Mouse (Mus musculus) neural tube, embryonic 13.5 days (tissue): Measurements from ENCODE around the gene Fryl. TPM values are rescaled to one million over a fixed set of nuclear protein-coding genes. Genes with fewer than 3 reads are reported as not detected.
A peak's percentile ranks its signal among the peaks of the same experiment; 100 is the strongest.

ENCODE experiments used
- ATAC-seq: fragments of 200-750 bp; cut with Nextera tagmentation; 2 replicates; pipeline ENCODE4 v1.8.0; 2017; ENCODE audit warnings: low read depth, mild to moderate bottlenecking, moderate TSS enrichment, moderate library complexity
- H3K27ac ChIP-seq: fragments of 300-500 bp; sonication (generic); replicated peaks from 2 replicates; pipeline ENCODE4 v1.5.1; 2015; ENCODE audit warnings: moderate library complexity, mild to moderate bottlenecking, inconsistent platforms
- H3K27me3 ChIP-seq: fragments of 300-500 bp; sonication (generic); 2 replicates; pipeline ENCODE4 v1.6.1; 2015; ENCODE audit warnings: mild to moderate bottlenecking, inconsistent platforms
- H3K36me3 ChIP-seq: fragments of 300-500 bp; sonication (generic); 2 replicates; pipeline ENCODE4 v1.6.1; 2015; ENCODE audit warnings: mild to moderate bottlenecking, inconsistent platforms
- H3K4me1 ChIP-seq: fragments of 300-500 bp; sonication (generic); replicated peaks from 2 replicates; pipeline ENCODE4 v1.6.1; 2015; ENCODE audit warnings: inconsistent platforms
- H3K4me2 ChIP-seq: fragments of 300-500 bp; sonication (generic); 2 replicates; pipeline ENCODE4 v1.6.1; 2015; ENCODE audit warnings: inconsistent platforms, mild to moderate bottlenecking, moderate library complexity
- H3K4me3 ChIP-seq: fragments of 300-500 bp; sonication (generic); 2 replicates; pipeline ENCODE4 v1.5.1; 2015; ENCODE audit warnings: mild to moderate bottlenecking, inconsistent platforms
- H3K9ac ChIP-seq: fragments of 300-500 bp; sonication (generic); 2 replicates; pipeline ENCODE4 v1.6.1; 2015; ENCODE audit warnings: moderate library complexity, mild to moderate bottlenecking, inconsistent platforms
- H3K9me3 ChIP-seq: fragments of 300-500 bp; sonication (generic); 2 replicates; pipeline ENCODE4 v1.6.1; 2016; ENCODE audit warnings: inconsistent platforms
- WGBS: fragments of 180-500 bp; shearing (Covaris S2); methylation state at CpG from one replicate; pipeline ENCODE4 v1.1.7; 2015; 5-methylcytosine and 5-hydroxymethylcytosine counted together
- polyA plus RNA-seq: library from polyadenylated mRNA; unstranded; fragments of >200 nt; fragmentation: Nextera tagmentation; extraction: Ambion mirVana; gene quantifications from 2 replicates; pipeline ENCODE4 v1.2.1, GENCODE M21; 2015

The Fryl gene
- polyA plus RNA-seq, 1 experiment from 2014 or later = 41.5 TPM

- WGBS = 80% methylated on average over 7 of the region's 7 CpGs
- peaks cover 5% of the 10 kb centered on the region; the same call in 1 of the 2 replicates for H3K36me3 ChIP-seq
- H3K4me2 ChIP-seq = no peak overlapping the region
- H3K4me1 ChIP-seq = peaks cover 9% of the 10 kb centered on the region; the same call in 1 of the 2 replicates
- no peak overlapping the region for H3K27ac ChIP-seq
- no peaks in the 10 kb centered on the region for H3K27me3 ChIP-seq
- H3K9ac ChIP-seq = no peak overlapping the region
- no peaks in the 10 kb centered on the region for H3K9me3 ChIP-seq
- ATAC-seq = 0 out of 2 replicates have a peak, but pooled peaks have one; percentile 19
- H3K4me3 ChIP-seq = no peak overlapping the region
Observed at GRCm38 (mm10) chr5:73188576-73188975, 67.8 kb downstream of the Fryl start.

DNA sequence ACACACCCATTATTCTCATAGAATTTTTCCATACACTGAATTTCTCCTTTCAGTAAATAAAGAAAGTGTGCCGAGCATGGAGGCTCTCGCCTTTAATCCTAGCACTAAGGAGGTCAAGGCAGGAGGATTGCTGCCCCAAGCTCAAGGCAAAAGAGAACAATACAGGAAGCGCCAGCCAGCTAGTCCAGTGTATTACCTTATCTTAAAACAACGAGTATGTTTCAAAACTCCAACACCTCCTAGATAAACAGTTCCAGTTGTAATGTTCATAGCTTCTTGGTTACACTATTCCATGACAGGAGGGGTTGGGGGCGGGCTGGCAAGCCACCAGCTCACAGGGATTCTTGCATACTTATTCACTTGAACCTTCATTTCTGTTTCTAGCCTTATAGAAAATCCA is 68.3 kb downstream of the Fryl start:
- H3K4me3 ChIP-seq = no peak overlapping the region
- no peaks in the 10 kb centered on the region for H3K27me3 ChIP-seq
- peaks cover 9% of the 10 kb centered on the region; the same call in 1 of the 2 replicates for H3K4me1 ChIP-seq
- 92% methylated on average over 5 of the region's 5 CpGs for WGBS
- peaks cover 1% of the 10 kb centered on the region; the same call in 1 of the 2 replicates for H3K36me3 ChIP-seq
- H3K9ac ChIP-seq = no peak overlapping the region
- ATAC-seq = no peak
- H3K27ac ChIP-seq = no peak overlapping the region
- H3K4me2 ChIP-seq = no peak overlapping the region
- no peaks in the 10 kb centered on the region for H3K9me3 ChIP-seq

DNA sequence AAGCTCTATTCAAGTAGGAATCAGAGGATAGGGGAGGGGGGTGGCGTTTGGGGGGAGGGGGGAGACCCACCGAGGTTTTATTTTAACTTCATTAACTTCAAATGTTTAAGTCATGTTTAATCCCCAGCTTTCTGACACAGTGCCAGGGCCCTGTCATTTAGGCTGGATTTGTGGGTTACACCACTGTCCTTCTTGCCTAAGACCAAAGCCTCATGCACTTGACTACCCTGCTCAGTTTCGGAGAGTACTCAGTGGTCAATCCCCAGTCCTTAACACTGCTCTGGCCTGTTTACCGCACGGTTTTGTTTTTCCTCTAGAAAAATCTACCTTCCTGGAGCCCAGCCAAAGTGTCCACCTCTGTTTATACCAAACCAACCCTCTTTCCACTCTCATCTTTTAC is 69.5 kb downstream of the Fryl start:
- H3K36me3 ChIP-seq = no peaks in the 10 kb centered on the region; the same call in 1 of the 2 replicates
- no peak overlapping the region for H3K9ac ChIP-seq
- H3K4me3 ChIP-seq = no peak overlapping the region
- H3K9me3 ChIP-seq = no peaks in the 10 kb centered on the region
- no peak overlapping the region for H3K4me2 ChIP-seq
- H3K27ac ChIP-seq = no peak overlapping the region
- peaks cover 12% of the 10 kb centered on the region for H3K4me1 ChIP-seq
- ATAC-seq = no peak
- WGBS = 88% methylated on average over 5 of the region's 5 CpGs
- H3K27me3 ChIP-seq = no peaks in the 10 kb centered on the region

GRCm38 (mm10) chr5:73185424-73185823 is 71.0 kb downstream of the Fryl start:
- Histone ChIP-seq H3K4me1 (peaks cover 12% of the 10 kb centered on the region), H3K9me3 (no peaks in the 10 kb centered on the region), H3K4me3 (no peak overlapping the region), H3K27me3 (no peaks in the 10 kb centered on the region), H3K9ac (no peak overlapping the region), H3K27ac (no peak overlapping the region), H3K4me2 (no peak overlapping the region), H3K36me3 (no peaks in the 10 kb centered on the region; the same call in 1 of the 2 replicates)
- no peak for ATAC-seq
- 74% methylated on average over 4 of the region's 4 CpGs for WGBS

DNA sequence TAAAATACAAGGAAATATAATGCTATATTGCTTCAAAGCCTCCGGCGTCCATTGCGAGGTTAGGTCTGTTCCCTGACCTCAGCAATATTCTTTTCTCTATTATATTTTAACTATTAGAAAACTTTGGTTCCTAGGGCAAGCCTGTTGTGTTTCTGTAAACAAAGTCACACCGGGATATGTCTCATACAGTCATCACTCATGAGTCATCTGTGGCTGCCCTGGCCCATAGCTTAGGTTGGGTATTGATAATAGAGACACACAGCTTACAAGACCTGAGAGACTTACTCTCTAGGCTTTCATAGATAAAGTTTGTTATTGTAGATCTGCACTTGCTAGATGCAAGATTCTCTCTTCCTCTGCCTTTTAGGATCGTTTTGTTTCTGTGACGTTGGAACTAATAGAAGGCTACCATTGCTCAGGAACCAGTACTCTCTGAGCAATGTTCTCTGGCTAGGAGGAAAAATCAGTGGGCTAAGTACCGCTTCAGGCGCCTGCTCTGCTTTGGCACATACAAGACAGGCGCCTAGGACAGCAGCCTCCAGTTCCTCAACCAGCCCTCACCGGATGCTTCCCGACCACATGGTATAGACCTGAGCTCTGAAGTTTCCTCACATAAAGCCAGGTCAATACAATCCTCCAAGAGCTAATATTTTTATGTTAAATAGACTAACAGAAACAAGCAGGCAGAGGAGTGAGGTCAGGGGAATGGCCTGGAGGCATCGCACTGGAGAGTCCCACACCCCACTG is 73.5 kb downstream of the Fryl start:
- Histone ChIP-seq H3K27me3 (no peaks in the 10 kb centered on the region), H3K27ac (no peak overlapping the region), H3K4me1 (peaks cover 3% of the 10 kb centered on the region; the same call in 1 of the 2 replicates), H3K4me2 (no peak overlapping the region), H3K4me3 (no peak overlapping the region), H3K36me3 (no peaks in the 10 kb centered on the region; the same call in 1 of the 2 replicates), H3K9ac (no peak overlapping the region), H3K9me3 (no peaks in the 10 kb centered on the region)
- no peak for ATAC-seq
- WGBS = 90% methylated on average over 12 of the region's 12 CpGs

- WGBS = 45% methylated on average over 9 of the region's 9 CpGs
- H3K4me2 ChIP-seq = no peak overlapping the region
- ATAC-seq = no peak
- H3K9ac ChIP-seq = no peak overlapping the region
- no peak overlapping the region for H3K4me3 ChIP-seq
- H3K4me1 ChIP-seq = peaks cover 5% of the 10 kb centered on the region; the same call in 1 of the 2 replicates
- H3K9me3 ChIP-seq = no peaks in the 10 kb centered on the region
- H3K27me3 ChIP-seq = no peaks in the 10 kb centered on the region
- H3K27ac ChIP-seq = no peak overlapping the region
- no peaks in the 10 kb centered on the region; the same call in 1 of the 2 replicates for H3K36me3 ChIP-seq
Observed at GRCm38 (mm10) chr5:73182191-73182590, 74.2 kb downstream of the Fryl start.

DNA sequence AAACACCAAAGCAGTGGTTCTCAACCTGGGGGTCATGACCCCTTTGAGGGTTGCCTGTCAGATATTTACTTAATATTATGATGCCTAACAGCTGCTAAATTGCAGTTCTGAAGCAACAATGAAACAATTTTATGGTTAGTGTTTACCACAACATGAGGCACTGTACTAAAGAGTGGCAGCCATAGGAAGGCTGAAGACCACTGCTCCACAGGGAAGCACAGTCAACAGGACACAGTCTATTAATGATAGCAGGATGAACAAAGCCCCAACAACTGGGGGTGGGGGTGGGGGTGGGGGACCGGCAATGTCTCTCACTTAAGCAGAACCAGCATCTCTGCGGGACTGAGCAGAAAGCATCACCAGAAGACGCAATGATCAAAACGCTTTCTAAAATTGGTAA is 80.1 kb downstream of the Fryl start:
- Histone ChIP-seq H3K4me2 (no peak overlapping the region), H3K9me3 (no peaks in the 10 kb centered on the region), H3K27me3 (no peaks in the 10 kb centered on the region), H3K4me1 (peaks cover 36% of the 10 kb centered on the region), H3K27ac (no peak overlapping the region), H3K9ac (no peak overlapping the region), H3K4me3 (no peak overlapping the region), H3K36me3 (no peaks in the 10 kb centered on the region)
- ATAC-seq = no peak
- WGBS = 38% methylated on average over 4 of the region's 4 CpGs

DNA sequence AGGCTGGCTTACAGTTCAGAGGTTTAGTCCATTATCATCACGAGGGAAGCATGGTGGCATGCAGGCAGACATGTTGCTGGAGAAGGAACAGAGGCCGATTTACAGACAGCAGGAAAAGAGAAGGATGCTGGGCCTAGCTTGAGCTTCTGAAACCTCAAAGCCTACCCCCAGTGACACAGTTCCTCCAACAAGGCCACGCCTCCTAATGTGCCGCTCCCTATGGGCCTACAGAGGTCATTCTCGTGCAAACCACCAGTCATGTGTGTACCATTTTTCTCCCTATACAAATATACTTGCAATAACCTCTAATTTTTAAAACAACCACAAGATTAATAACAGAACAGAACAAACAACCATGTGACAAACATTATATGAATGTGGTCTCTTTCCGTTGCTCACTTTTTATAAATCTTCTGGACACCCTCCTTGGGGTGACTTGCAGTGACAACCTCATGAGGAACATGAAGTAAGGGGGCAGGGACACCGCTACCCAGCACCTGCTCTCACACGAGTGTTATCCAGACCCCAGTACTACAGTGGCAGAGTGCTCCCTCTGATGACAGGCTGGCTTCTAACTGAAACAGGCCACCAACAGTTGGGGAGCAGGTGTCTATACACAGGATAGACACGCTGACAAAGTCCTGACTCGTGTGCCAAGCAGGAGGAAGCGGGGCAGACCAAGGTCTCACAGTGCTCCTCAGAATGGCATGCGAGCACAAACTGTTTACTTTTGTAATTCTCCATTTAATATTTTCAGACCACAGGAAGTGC is 80.9 kb downstream of the Fryl start:
- H3K4me3 ChIP-seq = no peak overlapping the region
- H3K4me1 ChIP-seq = peaks cover 43% of the 10 kb centered on the region
- no peaks in the 10 kb centered on the region for H3K27me3 ChIP-seq
- H3K9ac ChIP-seq = no peak overlapping the region
- 0 out of 2 replicates have a peak, but pooled peaks have one; percentile 45 for ATAC-seq
- H3K9me3 ChIP-seq = no peaks in the 10 kb centered on the region
- no peak overlapping the region for H3K4me2 ChIP-seq
- no peak overlapping the region for H3K27ac ChIP-seq
- whole genome bisulfite sequencing = 83% methylated on average over 12 of the region's 12 CpGs
- H3K36me3 ChIP-seq = no peaks in the 10 kb centered on the region

DNA sequence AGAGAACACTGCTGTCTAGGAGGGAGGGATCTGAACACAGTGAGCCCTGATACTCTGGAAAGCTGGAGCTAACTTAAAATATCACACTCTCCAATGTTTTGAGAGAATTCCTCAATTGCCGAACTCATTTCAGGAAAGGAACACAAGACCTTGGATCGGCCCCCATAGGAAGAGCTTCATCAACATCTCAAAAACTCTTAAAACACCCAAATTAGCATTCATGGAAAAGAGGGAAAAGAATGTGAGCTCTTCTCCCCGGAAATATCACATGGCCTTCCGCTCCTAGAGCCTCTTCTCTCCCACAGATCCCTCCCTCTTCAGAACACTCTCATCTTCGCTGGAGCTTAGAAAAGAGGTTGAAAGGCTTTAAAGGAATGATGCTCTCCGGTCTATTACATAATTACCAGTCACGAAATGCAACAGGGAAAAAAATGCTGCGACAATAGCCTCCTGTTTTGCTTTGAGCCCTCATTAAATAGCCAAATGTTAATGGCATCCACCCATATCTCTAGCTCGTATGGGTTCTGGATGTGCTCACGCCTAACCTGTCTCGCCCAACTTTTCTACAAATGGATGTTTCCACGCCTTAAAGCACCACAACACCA is 84.4 kb downstream of the Fryl start:
- Histone ChIP-seq H3K4me3 (no peak overlapping the region), H3K36me3 (no peaks in the 10 kb centered on the region), H3K27me3 (no peaks in the 10 kb centered on the region), H3K27ac (peak overlapping the region; percentile 39), H3K4me1 (peaks cover 68% of the 10 kb centered on the region), H3K9ac (no peak overlapping the region), H3K9me3 (no peaks in the 10 kb centered on the region), H3K4me2 (no peak overlapping the region)
- no peak for ATAC-seq
- WGBS = 65% methylated on average over 12 of the region's 12 CpGs

- peak overlapping the region; percentile 39 for H3K27ac ChIP-seq
- H3K9ac ChIP-seq = no peak overlapping the region
- ATAC-seq = peak; percentile 49
- H3K36me3 ChIP-seq = no peaks in the 10 kb centered on the region
- H3K4me3 ChIP-seq = no peak overlapping the region
- H3K9me3 ChIP-seq = no peaks in the 10 kb centered on the region
- WGBS = 29% methylated on average over 1 of the region's 1 CpGs
- H3K27me3 ChIP-seq = no peaks in the 10 kb centered on the region
- H3K4me2 ChIP-seq = no peak overlapping the region
- H3K4me1 ChIP-seq = peaks cover 60% of the 10 kb centered on the region
Observed at GRCm38 (mm10) chr5:73171203-73171602, 85.2 kb downstream of the Fryl start.

DNA sequence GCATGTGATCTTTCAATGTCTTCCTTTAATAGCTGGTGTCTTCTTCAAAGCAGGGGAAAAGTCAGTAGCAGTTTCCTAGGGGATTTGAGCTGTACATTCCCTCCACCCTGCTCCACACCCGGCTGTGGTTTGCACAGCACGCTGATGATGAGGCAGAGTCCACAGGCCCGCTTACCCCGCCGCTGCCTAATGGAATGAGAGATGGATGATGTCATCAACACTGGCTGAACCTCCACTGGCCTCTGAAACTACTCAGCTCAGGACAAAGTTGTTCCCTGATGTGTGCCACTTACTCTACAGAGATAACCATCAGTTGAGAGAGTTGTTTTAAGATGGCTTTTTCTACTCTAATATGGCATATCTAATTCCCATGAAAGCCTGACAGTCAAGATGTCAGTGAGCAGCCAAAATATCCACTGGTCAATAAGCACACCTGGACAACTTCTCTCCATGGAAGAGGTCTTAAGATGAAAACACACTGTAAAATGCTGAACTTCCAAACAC is 87.6 kb downstream of the Fryl start:
- H3K36me3 ChIP-seq = no peaks in the 10 kb centered on the region
- H3K9ac ChIP-seq = no peak overlapping the region
- 0 out of 2 replicates have a peak, but pooled peaks have one; percentile 51 for ATAC-seq
- WGBS = 37% methylated on average over 5 of the region's 5 CpGs
- H3K4me1 ChIP-seq = peaks cover 58% of the 10 kb centered on the region
- no peaks in the 10 kb centered on the region for H3K27me3 ChIP-seq
- H3K27ac ChIP-seq = peak overlapping the region; percentile 69
- H3K9me3 ChIP-seq = no peaks in the 10 kb centered on the region
- no peak overlapping the region for H3K4me3 ChIP-seq
- peak overlapping the region; percentile 24 for H3K4me2 ChIP-seq
